Mouse (Mus musculus) cerebellum, postnatal 4 days (tissue): ENCODE results near the gene Cyp2d10.
A peak's percentile ranks its signal among the peaks of the same experiment; 100 is the strongest.

Experiments
- DNase-seq, 2 experiments: peaks; one replicate each; pipeline ENCODE4 v3.0.0; 2022; ENCODE audit warnings: low spot score in 2 of 2, mixed read lengths in 1 of 2

The Cyp2d10 gene

GRCm38 (mm10) chr15:82361459-82362018, 45.5 kb downstream of the Cyp2d10 start:
- no peak for DNase-seq

GRCm38 (mm10) chr15:82358431-82359260, 48.3 kb downstream of the Cyp2d10 start:
- no peak for DNase-seq

GRCm38 (mm10) chr15:82354126-82354945, 52.7 kb downstream of the Cyp2d10 start, which contains the start of gene Ndufa6:
Gene Ndufa6, minus strand, starts transcription at chr15:82354322.
- peak; percentile 95 to 98 for DNase-seq

GRCm38 (mm10) chr15:82353745-82354113, 53.3 kb downstream of the Cyp2d10 start:
- DNase-seq = no peak

- no peak for DNase-seq
These were observed 53.8 kb downstream of the Cyp2d10 start for GRCm38 (mm10) chr15:82353078-82353744.
